Mouse (Mus musculus): ENCODE measurements at regions not wholly inside any gene's neighbourhood (a gene's known extent, or its start where the extent isn't known, plus 50 kb on each side); places are given as distances from the start of the nearest gene placed in this dataset.

- TF ChIP-seq FLI1 (IDR thresholded peaks at IDR 0.05; ENCODE audit: low read length) (no peak), GATA1 (IDR thresholded peaks at IDR 0.05; ENCODE audit: borderline replicate concordance, low read length) (no peak)
Observed at GRCm38 (mm10) chr19:15836956-15837714, 110.0 kb downstream of the Psat1 start.

Data from megakaryocyte, embryonic 14.5 days (primary cell).